Mouse (Mus musculus): ENCODE data around the gene Chd2. TPM values are rescaled to one million over a fixed set of nuclear protein-coding genes. Genes with fewer than 3 reads are reported as not detected.

The Chd2 gene
- total RNA-seq, 1 experiment = 46.6 TPM

GRCm38 (mm10) chr7:73424243-73424642 lies 117.4 kb downstream of the Chd2 start:
- no peak overlapping the region for H3K27ac ChIP-seq (ENCODE audit: insufficient read depth, low read depth, low read length, poor library complexity, severe bottlenecking)
- H3K36me3 ChIP-seq (ENCODE audit: control insufficient read depth, insufficient read depth, low read length, poor library complexity, severe bottlenecking) = peaks cover 18% of the 10 kb centered on the region
- H3K4me1 ChIP-seq (ENCODE audit: control insufficient read depth in 2 of 2, insufficient read depth in 2 of 2, low read length in 2 of 2, poor library complexity in 1 of 2) = peaks cover 3 to 16% of the 10 kb centered on the region in 2 experiments; a peak in 2 of 4 replicates

GRCm38 (mm10) chr7:73423236-73423635 lies 118.4 kb downstream of the Chd2 start:
- Histone ChIP-seq H3K36me3 (ENCODE audit: control insufficient read depth, insufficient read depth, low read length, poor library complexity, severe bottlenecking) (peaks cover 10% of the 10 kb centered on the region), H3K9me3 (ENCODE audit: control insufficient read depth, insufficient read depth, low read depth, low read length) (no peaks in the 10 kb centered on the region), H3K9ac (ENCODE audit: insufficient read depth, low read depth, low read length, poor library complexity, severe bottlenecking) (no peak overlapping the region), H3K4me3 (ENCODE audit: insufficient read depth in 1 of 2, low read depth in 1 of 2, low read length in 2 of 2, poor library complexity in 1 of 2, severe bottlenecking in 1 of 2) (no peak overlapping the region), H3K4me1 (ENCODE audit: control insufficient read depth in 2 of 2, insufficient read depth in 2 of 2, low read length in 2 of 2, poor library complexity in 1 of 2) (peaks cover 3 to 21% of the 10 kb centered on the region in 2 experiments; a peak in 2 of 4 replicates), H3K27ac (ENCODE audit: insufficient read depth, low read depth, low read length, poor library complexity, severe bottlenecking) (no peak overlapping the region)
- no peak for DNase-seq (ENCODE audit: low read depth, low spot score)
- in situ Hi-C loops (cut with MboI; ENCODE audit: low sequenced_read_pairs in 2 of 2, unreplicated experiment in 2 of 2) = loop anchor here (5.0 to 25.0 kb wide), 2 partner anchors 1011 to 1031 kb away; no protein-coding TSS in a partner anchor
- TF ChIP-seq CHD2 (IDR thresholded peaks at IDR 0.05; ENCODE audit: low read depth, low read length) (no peak), MAFK (IDR thresholded peaks at IDR 0.05; ENCODE audit: insufficient read depth, low read depth, low read length) (no peak), ZC3H11A (IDR thresholded peaks at IDR 0.05; ENCODE audit: borderline replicate concordance, low read depth, low read length) (no peak), ZNF384 (IDR thresholded peaks at IDR 0.05; ENCODE audit: low read depth, low read length) (no peak), HCFC1 (IDR thresholded peaks at IDR 0.05; ENCODE audit: borderline replicate concordance, insufficient read depth, low read length) (no peak)

More at GRCm38 (mm10) chr7:73424243-73424642, 117.4 kb downstream of the Chd2 start:
- TF ChIP-seq HCFC1 (IDR thresholded peaks at IDR 0.05; ENCODE audit: borderline replicate concordance, insufficient read depth, low read length) (no peak), ZC3H11A (IDR thresholded peaks at IDR 0.05; ENCODE audit: borderline replicate concordance, low read depth, low read length) (no peak), CHD2 (IDR thresholded peaks at IDR 0.05; ENCODE audit: low read depth, low read length) (no peak), ZNF384 (IDR thresholded peaks at IDR 0.05; ENCODE audit: low read depth, low read length) (no peak)
- Histone ChIP-seq H3K9me3 (ENCODE audit: control insufficient read depth, insufficient read depth, low read depth, low read length) (no peaks in the 10 kb centered on the region), H3K4me3 (ENCODE audit: insufficient read depth in 1 of 2, low read depth in 1 of 2, low read length in 2 of 2, poor library complexity in 1 of 2, severe bottlenecking in 1 of 2) (no peak overlapping the region), H3K9ac (ENCODE audit: insufficient read depth, low read depth, low read length, poor library complexity, severe bottlenecking) (no peak overlapping the region)
- DNase-seq (ENCODE audit: low read depth, low spot score) = no peak
- in situ Hi-C loops (cut with MboI; ENCODE audit: low sequenced_read_pairs in 2 of 2, unreplicated experiment in 2 of 2) = loop anchor here (5.0 to 25.0 kb wide), 2 partner anchors 1012 to 1032 kb away; no protein-coding TSS in a partner anchor

- in situ Hi-C loops (cut with MboI; ENCODE audit: low sequenced_read_pairs in 2 of 2, unreplicated experiment in 2 of 2) = loop anchor here (5.0 to 25.0 kb wide), 2 partner anchors 1010 to 1030 kb away; no protein-coding TSS in a partner anchor
- peak; percentile 80 for DNase-seq (ENCODE audit: low read depth, low spot score)
- H3K27ac ChIP-seq (ENCODE audit: insufficient read depth, low read depth, low read length, poor library complexity, severe bottlenecking) = no peak overlapping the region
- H3K4me3 ChIP-seq (ENCODE audit: insufficient read depth in 1 of 2, low read depth in 1 of 2, low read length in 2 of 2, poor library complexity in 1 of 2, severe bottlenecking in 1 of 2) = no peak overlapping the region
- peak; percentile 98 for TF ChIP-seq ZNF384 (IDR thresholded peaks at IDR 0.05; ENCODE audit: low read depth, low read length)
- TF ChIP-seq ZC3H11A (IDR thresholded peaks at IDR 0.05; ENCODE audit: borderline replicate concordance, low read depth, low read length) = peak; percentile 93
- TF ChIP-seq HCFC1 (IDR thresholded peaks at IDR 0.05; ENCODE audit: borderline replicate concordance, insufficient read depth, low read length) = no peak
- H3K9me3 ChIP-seq (ENCODE audit: control insufficient read depth, insufficient read depth, low read depth, low read length) = no peaks in the 10 kb centered on the region
- H3K9ac ChIP-seq (ENCODE audit: insufficient read depth, low read depth, low read length, poor library complexity, severe bottlenecking) = no peak overlapping the region
- peaks cover 3 to 21% of the 10 kb centered on the region in 2 experiments; a peak in 2 of 4 replicates for H3K4me1 ChIP-seq (ENCODE audit: control insufficient read depth in 2 of 2, insufficient read depth in 2 of 2, low read length in 2 of 2, poor library complexity in 1 of 2)
- H3K36me3 ChIP-seq (ENCODE audit: control insufficient read depth, insufficient read depth, low read length, poor library complexity, severe bottlenecking) = peaks cover 6% of the 10 kb centered on the region
Observed at GRCm38 (mm10) chr7:73422223-73423113, 119.2 kb downstream of the Chd2 start.

GRCm38 (mm10) chr7:73421278-73422015 lies 120.2 kb downstream of the Chd2 start:
- DNase-seq (ENCODE audit: low read depth, low spot score) = no peak
- Histone ChIP-seq H3K27ac (ENCODE audit: insufficient read depth, low read depth, low read length, poor library complexity, severe bottlenecking) (no peak overlapping the region), H3K4me3 (ENCODE audit: insufficient read depth in 1 of 2, low read depth in 1 of 2, low read length in 2 of 2, poor library complexity in 1 of 2, severe bottlenecking in 1 of 2) (no peak overlapping the region), H3K9ac (ENCODE audit: insufficient read depth, low read depth, low read length, poor library complexity, severe bottlenecking) (no peak overlapping the region), H3K9me3 (ENCODE audit: control insufficient read depth, insufficient read depth, low read depth, low read length) (no peaks in the 10 kb centered on the region), H3K36me3 (ENCODE audit: control insufficient read depth, insufficient read depth, low read length, poor library complexity, severe bottlenecking) (no peaks in the 10 kb centered on the region; the same call in 1 of the 2 replicates), H3K4me1 (ENCODE audit: control insufficient read depth in 2 of 2, insufficient read depth in 2 of 2, low read length in 2 of 2, poor library complexity in 1 of 2) (peaks cover 4 to 21% of the 10 kb centered on the region in 2 experiments; a peak in 2 of 4 replicates)
- in situ Hi-C loops (cut with MboI; ENCODE audit: low sequenced_read_pairs in 2 of 2, unreplicated experiment in 2 of 2) = loop anchor here (5.0 to 25.0 kb wide), 2 partner anchors 1009 to 1029 kb away; no protein-coding TSS in a partner anchor
- TF ChIP-seq ZNF384 (IDR thresholded peaks at IDR 0.05; ENCODE audit: low read depth, low read length) (no peak), HCFC1 (IDR thresholded peaks at IDR 0.05; ENCODE audit: borderline replicate concordance, insufficient read depth, low read length) (no peak), ZC3H11A (IDR thresholded peaks at IDR 0.05; ENCODE audit: borderline replicate concordance, low read depth, low read length) (no peak), MAFK (IDR thresholded peaks at IDR 0.05; ENCODE audit: insufficient read depth, low read depth, low read length) (no peak), CHD2 (IDR thresholded peaks at IDR 0.05; ENCODE audit: low read depth, low read length) (no peak)
